Comparison of ENCODE assay signal across 22 mouse cellular contexts in the genomic region with DNA sequence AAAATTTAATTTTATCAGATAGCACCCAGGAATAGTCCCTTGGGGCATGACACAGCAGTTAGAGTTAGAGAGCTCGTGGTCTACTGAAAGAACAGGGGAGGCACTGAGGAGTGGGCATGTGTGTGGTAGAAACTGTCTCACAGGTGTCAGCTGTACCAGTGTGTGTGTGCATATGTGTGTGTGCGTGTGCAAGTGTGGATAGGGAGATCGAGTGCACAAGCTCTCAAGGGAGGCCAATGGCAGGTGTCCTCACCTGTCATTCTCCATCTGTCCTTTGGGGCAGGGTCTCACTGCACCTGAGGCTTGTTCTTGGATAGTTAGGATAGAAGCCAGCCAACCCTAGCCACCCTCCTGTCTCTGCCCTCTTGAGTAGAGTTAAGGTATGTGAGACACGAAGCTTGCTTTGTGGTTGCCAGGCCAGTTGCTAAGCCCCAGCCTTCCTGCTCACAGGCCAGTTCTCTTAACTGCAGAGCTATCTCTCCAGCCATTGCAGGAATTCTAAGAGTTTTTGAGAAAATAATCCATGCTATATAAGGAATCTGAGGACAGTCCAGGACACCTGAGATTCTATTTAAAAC.
"Had no signal": no experiment of that assay in that cellular context is flagged by ENCODE, and none has a peak within 500 bp of the region (broad histone marks: within the 10 kb centered on the region; RNA-seq: fewer than 3 reads in every experiment).

No protein-coding gene starts in this region.

- H3K9ac ChIP-seq: limb, embryonic 13.5 days; liver, embryonic 12.5 days; lung, embryonic 14.5 days; midbrain, embryonic 12.5 days; midbrain, embryonic 15.5 days; neural tube, embryonic 13.5 days; stomach, embryonic 15.5 days had no signal

- DNase-seq: kidney, adult 18-20 months; kidney, adult 9 months; kidney, postnatal 25 days; layer of hippocampus, adult 9-11 months; liver; lung, embryonic 14.5 days; retina, postnatal 1 day; right cerebral cortex, postnatal 25 days; spleen, adult 18-20 months; thymus, postnatal 14 days; thymus, postnatal 4 days had no signal

- H3K4me2 ChIP-seq: limb, embryonic 13.5 days; liver, embryonic 12.5 days; lung, embryonic 14.5 days; midbrain, embryonic 12.5 days; midbrain, embryonic 15.5 days; neural tube, embryonic 13.5 days; stomach, embryonic 15.5 days had no signal

- H3K9me3 ChIP-seq: limb, embryonic 10.5 days; limb, embryonic 13.5 days; liver, embryonic 12.5 days; midbrain, embryonic 12.5 days; midbrain, embryonic 15.5 days; neural tube, embryonic 13.5 days; stomach, embryonic 15.5 days had no signal

- ATAC-seq: liver, embryonic 12.5 days; lung, postnatal 0 days; midbrain, embryonic 15.5 days had no signal

- H3K36me3 ChIP-seq: midbrain, embryonic 15.5 days had no signal

- H3K4me3 ChIP-seq: layer of hippocampus, adult 2 months; limb, embryonic 10.5 days; limb, embryonic 13.5 days; liver, embryonic 12.5 days; midbrain, embryonic 12.5 days; midbrain, embryonic 15.5 days; neural tube, embryonic 13.5 days; stomach, embryonic 15.5 days had no signal

- H3K4me1 ChIP-seq: limb, embryonic 10.5 days; limb, embryonic 13.5 days; midbrain, embryonic 12.5 days; midbrain, embryonic 15.5 days; stomach, embryonic 15.5 days had no signal

- H3K27ac ChIP-seq: kidney, postnatal 0 days; layer of hippocampus, adult 2 months; limb, embryonic 10.5 days; limb, embryonic 13.5 days; macrophage; midbrain, embryonic 12.5 days; midbrain, embryonic 15.5 days; stomach, embryonic 15.5 days had no signal

- H3K27me3 ChIP-seq: limb, embryonic 13.5 days; liver, embryonic 12.5 days; midbrain, embryonic 12.5 days; midbrain, embryonic 15.5 days; neural tube, embryonic 13.5 days; stomach, embryonic 15.5 days had no signal
